Comparison of ENCODE assay signal across 8 mouse cellular contexts in genomic region chr10:41518508-41518980, GRCm38 (mm10). TPM values are rescaled to one million over a fixed set of nuclear protein-coding genes. Genes with fewer than 3 reads are reported as not detected.
DNase-seq lines count a peak whose midpoint lies in the region; ATAC-seq and TF ChIP-seq lines count a peak whose summit lies in the region.

No protein-coding gene starts in this region.

- WGBS in heart, adult 2 months, result under 1% methylated on average over 23 of the region's 23 CpGs
- WGBS in intestine, embryonic 15.5 days, result 0% methylated on average over 23 of the region's 23 CpGs

- TF ChIP-seq EP300 in heart, adult 2 months (IDR thresholded peaks at IDR 0.05; ENCODE audit: insufficient read depth, low read depth, low read length), result 0 out of 2 replicates have a peak, but pooled peaks have one; percentile 48

- peak; percentile 76 for TF ChIP-seq CTCF in heart, adult 2 months (IDR thresholded peaks at IDR 0.05)

- peak in 1 of 2 experiments; percentile 90 for DNase-seq in heart, adult 2 months
- DNase-seq in heart, adult 11 months, result no peak
- peak; percentile 72 to 74 for DNase-seq in cerebellum, postnatal 36 days
- DNase-seq in gastrocnemius, adult 8-10 months (ENCODE audit: low spot score in 2 of 2), result peak; percentile 59 to 73
- peak; percentile 65 to 67 for DNase-seq in left cerebral cortex, postnatal 25 days (ENCODE audit: low spot score in 2 of 2)
- DNase-seq in right cerebral cortex, postnatal 4 days, result peak; percentile 37

- H3K27me3 ChIP-seq in heart, adult 2 months (ENCODE audit: control insufficient read depth, insufficient read depth, low read length), result no peaks in the 10 kb centered on the region
- H3K27me3 ChIP-seq in intestine, embryonic 15.5 days (replicated peaks), result no peaks in the 10 kb centered on the region

- H3K4me3 ChIP-seq in heart, adult 2 months, result peak overlapping the region; percentile 90
- H3K4me3 ChIP-seq in intestine, embryonic 15.5 days (replicated peaks), result peak overlapping the region; percentile 96

- H3K9me3 ChIP-seq in intestine, embryonic 15.5 days, result no peaks in the 10 kb centered on the region

- intact Hi-C loops in heart, adult 2 months (cut with DNase I), result loop anchor here (1.0 to 5.0 kb wide), 3 partner anchors 164 to 779 kb away; partner anchors contain the start of genes Ak9 and Fig4
- intact Hi-C loops in left cerebral cortex, postnatal 25 days (cut with DNase I), result loop anchor here (1.0 to 10.0 kb wide), 3 partner anchors 160 to 776 kb away; no protein-coding TSS in a partner anchor

- TF ChIP-seq POLR2A in heart, adult 2 months (IDR thresholded peaks at IDR 0.05; ENCODE audit: insufficient read depth, low read depth, low read length), result no peak

- peak overlapping the region; percentile 73 for H3K4me2 ChIP-seq in intestine, embryonic 15.5 days (replicated peaks)

- H3K27ac ChIP-seq in heart, adult 2 months, result peak overlapping the region; percentile 100
- peak overlapping the region; percentile 94 for H3K27ac ChIP-seq in intestine, embryonic 15.5 days

- peak; percentile 80 for ATAC-seq in intestine, embryonic 15.5 days
- peak; percentile 80 for ATAC-seq in megakaryocyte-erythroid progenitor cell, adult 5-6 weeks (replicated peaks; ENCODE audit: low FRiP score, low TSS enrichment, poor library complexity, severe bottlenecking)

- H3K36me3 ChIP-seq in heart, adult 2 months (ENCODE audit: control insufficient read depth, insufficient read depth, low read length), result peaks cover 16% of the 10 kb centered on the region
- H3K36me3 ChIP-seq in intestine, embryonic 15.5 days, result no peaks in the 10 kb centered on the region

- peaks cover 5% of the 10 kb centered on the region for H3K4me1 ChIP-seq in heart, adult 2 months (ENCODE audit: control insufficient read depth, insufficient read depth, low read length)
- H3K4me1 ChIP-seq in intestine, embryonic 15.5 days (replicated peaks), result 0 out of 2 replicates have a peak, but pooled peaks cover 4% of the 10 kb centered on the region

- H3K9ac ChIP-seq in heart, adult 2 months (ENCODE audit: low read depth, low read length), result peak overlapping the region; percentile 67
- peak overlapping the region; percentile 47 for H3K9ac ChIP-seq in intestine, embryonic 15.5 days

- H3K79me2 ChIP-seq in heart, adult 2 months (replicated peaks; ENCODE audit: control insufficient read depth, insufficient read depth, low read length), result 0 out of 2 replicates have a peak, but pooled peaks cover 2% of the 10 kb centered on the region

RNA-seq across cellular contexts. Expression of gene Cd164, which starts 0.7 kb away (rescaled TPM):
- total RNA-seq in heart, adult 2 months (2021), result 100 to 1,000 TPM; 137 to 151 TPM
- 131 and 193 TPM in 2 replicates for polyA plus RNA-seq in heart, adult 2 months (2012; rRNA removed)
- 100 to 1,000 TPM; 129 to 163 (median 141) TPM for total RNA-seq in gastrocnemius, adult 8-10 months (2022)
- polyA plus RNA-seq in intestine, embryonic 15.5 days (2015; fragmentation: Nextera tagmentation; extraction: Ambion mirVana), result 166 and 185 TPM in 2 replicates
- total RNA-seq in left cerebral cortex, postnatal 25 days (2021), result 10 to 100 TPM; 59.5 to 61.3 TPM
- total RNA-seq in megakaryocyte-erythroid progenitor cell, adult 5-6 weeks (2014; fragmentation: Nextera tagmentation), result 100 and 107 TPM in 2 replicates
- total RNA-seq in megakaryocyte-erythroid progenitor cell, adult 5-6 weeks (2017), result 96.6 and 142 TPM in 2 replicates

RNA-seq across cellular contexts. Expression of gene Ppil6, which starts 28.3 kb away (rescaled TPM):
- 1 to 10 TPM in 1 of 2 experiments, under 1 TPM in 1; 0.84 to 1.7 TPM for total RNA-seq in heart, adult 2 months (2021)
- 0.59 and 1.2 TPM in 2 replicates for polyA plus RNA-seq in heart, adult 2 months (2012; rRNA removed)
- total RNA-seq in gastrocnemius, adult 8-10 months (2022), result not detected
- polyA plus RNA-seq in intestine, embryonic 15.5 days (2015; fragmentation: Nextera tagmentation; extraction: Ambion mirVana), result 0.57 and 0.63 TPM in 2 replicates
- 1 to 10 TPM; 7.4 to 9.5 TPM for total RNA-seq in left cerebral cortex, postnatal 25 days (2021)
- 0.84 TPM in 1 of 2 replicates, not detected in the other for total RNA-seq in megakaryocyte-erythroid progenitor cell, adult 5-6 weeks (2014; fragmentation: Nextera tagmentation)
- not detected in 2 replicates for total RNA-seq in megakaryocyte-erythroid progenitor cell, adult 5-6 weeks (2017)

RNA-seq across cellular contexts. Expression of gene Smpd2, which starts 28.4 kb away (rescaled TPM):
- total RNA-seq in heart, adult 2 months (2021), result 10 to 100 TPM; 31.8 to 36.2 TPM
- polyA plus RNA-seq in heart, adult 2 months (2012; rRNA removed), result 60.2 and 60.8 TPM in 2 replicates
- 1 to 10 TPM; 6.8 to 10.0 (median 9.5) TPM for total RNA-seq in gastrocnemius, adult 8-10 months (2022)
- polyA plus RNA-seq in intestine, embryonic 15.5 days (2015; fragmentation: Nextera tagmentation; extraction: Ambion mirVana), result 50.2 and 56.2 TPM in 2 replicates
- 10 to 100 TPM; 17.6 to 18.5 TPM for total RNA-seq in left cerebral cortex, postnatal 25 days (2021)
- total RNA-seq in megakaryocyte-erythroid progenitor cell, adult 5-6 weeks (2014; fragmentation: Nextera tagmentation), result 1.6 and 2.1 TPM in 2 replicates
- 3.1 and 3.2 TPM in 2 replicates for total RNA-seq in megakaryocyte-erythroid progenitor cell, adult 5-6 weeks (2017)

RNA-seq across cellular contexts. Expression of gene Mical1, which starts 42.4 kb away (rescaled TPM):
- 10 to 100 TPM in 1 of 2 experiments, 1 to 10 TPM in 1; 9.6 to 11.0 TPM for total RNA-seq in heart, adult 2 months (2021)
- polyA plus RNA-seq in heart, adult 2 months (2012; rRNA removed), result 18.5 and 20.3 TPM in 2 replicates
- 1 to 10 TPM; 2.2 to 4.0 (median 3.5) TPM for total RNA-seq in gastrocnemius, adult 8-10 months (2022)
- 25.0 and 26.6 TPM in 2 replicates for polyA plus RNA-seq in intestine, embryonic 15.5 days (2015; fragmentation: Nextera tagmentation; extraction: Ambion mirVana)
- total RNA-seq in left cerebral cortex, postnatal 25 days (2021), result 10 to 100 TPM; 19.5 to 20.2 TPM
- total RNA-seq in megakaryocyte-erythroid progenitor cell, adult 5-6 weeks (2014; fragmentation: Nextera tagmentation), result 2.6 and 19.8 TPM in 2 replicates
- total RNA-seq in megakaryocyte-erythroid progenitor cell, adult 5-6 weeks (2017), result 1.9 and 14.4 TPM in 2 replicates
